Mouse (Mus musculus): ENCODE measurements around the gene Rtca. TPM values are rescaled to one million over a fixed set of nuclear protein-coding genes. Genes with fewer than 3 reads are reported as not detected.

Rtca gene
- polyA plus RNA-seq, 1 experiment from 2014 or later, result 112 TPM

DNA sequence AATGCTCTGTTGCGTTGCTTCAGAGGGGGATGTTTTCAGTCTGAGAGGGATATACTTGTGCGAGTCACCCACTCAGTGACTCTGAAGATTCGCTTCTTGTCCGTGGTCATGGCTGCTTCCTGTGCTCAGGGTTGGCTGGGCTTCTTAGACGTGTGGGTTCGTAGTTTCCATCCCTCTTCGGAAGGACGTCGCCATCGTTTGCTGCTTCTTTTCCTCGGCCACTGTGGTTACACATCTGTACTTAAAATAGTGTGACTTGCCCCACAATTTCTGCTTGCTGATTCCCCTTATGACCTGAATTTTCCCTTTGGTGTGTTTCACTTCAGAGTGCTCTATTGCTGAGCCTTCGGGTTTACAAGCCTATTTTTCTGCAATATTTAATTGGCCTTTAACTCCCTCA is 42.3 kb downstream of the Rtca start:
- H3K36me3 ChIP-seq, result no peaks in the 10 kb centered on the region
- H3K4me1 ChIP-seq, result no peaks in the 10 kb centered on the region
- 91% methylated on average over 12 of the region's 12 CpGs for WGBS
- no peak overlapping the region for H3K27ac ChIP-seq (replicated peaks)
- H3K9ac ChIP-seq (replicated peaks), result no peak overlapping the region
- H3K4me2 ChIP-seq, result no peak overlapping the region
- H3K27me3 ChIP-seq (replicated peaks), result no peaks in the 10 kb centered on the region
- no peak for ATAC-seq (ENCODE audit: low FRiP score)
- H3K9me3 ChIP-seq (replicated peaks), result no peaks in the 10 kb centered on the region
- no peak overlapping the region for H3K4me3 ChIP-seq (replicated peaks)

DNA sequence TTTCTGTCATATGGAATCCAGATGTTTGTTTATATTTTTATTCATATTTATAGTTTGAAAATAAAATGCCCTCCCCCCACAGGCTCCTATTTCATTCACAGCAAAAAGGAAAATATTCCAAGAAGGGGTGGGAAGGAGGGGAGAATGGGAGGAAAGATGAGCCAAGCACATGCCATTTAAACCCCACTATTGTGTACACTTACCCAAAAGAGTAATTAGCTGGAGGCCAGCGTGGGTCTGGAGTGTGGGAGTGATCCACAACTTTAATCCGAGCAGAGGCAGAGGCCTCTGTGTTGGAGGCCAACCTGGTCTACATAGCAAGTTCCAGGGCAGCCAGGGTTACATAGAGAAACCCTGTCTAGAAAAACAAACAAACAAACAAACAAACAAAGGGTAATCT is 43.7 kb downstream of the Rtca start:
- WGBS, result 51% methylated on average over 2 of the region's 2 CpGs
- Histone ChIP-seq H3K27me3 (replicated peaks) (no peaks in the 10 kb centered on the region), H3K9ac (replicated peaks) (no peak overlapping the region), H3K4me3 (replicated peaks) (no peak overlapping the region), H3K36me3 (no peaks in the 10 kb centered on the region), H3K27ac (replicated peaks) (no peak overlapping the region), H3K4me2 (no peak overlapping the region), H3K9me3 (replicated peaks) (no peaks in the 10 kb centered on the region), H3K4me1 (no peaks in the 10 kb centered on the region)
- no peak for ATAC-seq (ENCODE audit: low FRiP score)

DNA sequence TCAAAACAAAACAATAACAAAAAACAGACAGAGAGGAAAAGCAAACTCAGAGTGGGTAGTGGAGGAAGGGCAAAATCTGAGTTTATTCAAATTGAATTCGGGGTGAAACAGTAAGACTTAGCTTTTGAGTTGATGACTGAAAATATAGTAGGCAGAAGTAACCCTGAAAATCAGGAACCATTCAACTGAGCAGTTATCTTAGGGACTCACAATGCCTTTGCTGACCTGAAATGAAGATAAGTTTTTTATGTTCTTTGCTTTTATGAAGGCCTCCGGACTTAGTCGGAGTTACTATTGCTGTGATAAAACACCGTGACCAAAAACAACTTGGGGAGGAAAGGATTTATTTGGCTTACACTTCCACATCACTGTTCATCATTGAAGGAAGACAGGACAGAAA is 47.0 kb downstream of the Rtca start:
- no peaks in the 10 kb centered on the region for H3K27me3 ChIP-seq (replicated peaks)
- H3K36me3 ChIP-seq, result no peaks in the 10 kb centered on the region
- no peak for ATAC-seq (ENCODE audit: low FRiP score)
- no peak overlapping the region for H3K4me2 ChIP-seq
- no peaks in the 10 kb centered on the region for H3K4me1 ChIP-seq
- 68% methylated on average over 4 of the region's 4 CpGs for WGBS
- no peak overlapping the region for H3K9ac ChIP-seq (replicated peaks)
- no peak overlapping the region for H3K4me3 ChIP-seq (replicated peaks)
- H3K9me3 ChIP-seq (replicated peaks), result no peaks in the 10 kb centered on the region
- H3K27ac ChIP-seq (replicated peaks), result no peak overlapping the region

DNA sequence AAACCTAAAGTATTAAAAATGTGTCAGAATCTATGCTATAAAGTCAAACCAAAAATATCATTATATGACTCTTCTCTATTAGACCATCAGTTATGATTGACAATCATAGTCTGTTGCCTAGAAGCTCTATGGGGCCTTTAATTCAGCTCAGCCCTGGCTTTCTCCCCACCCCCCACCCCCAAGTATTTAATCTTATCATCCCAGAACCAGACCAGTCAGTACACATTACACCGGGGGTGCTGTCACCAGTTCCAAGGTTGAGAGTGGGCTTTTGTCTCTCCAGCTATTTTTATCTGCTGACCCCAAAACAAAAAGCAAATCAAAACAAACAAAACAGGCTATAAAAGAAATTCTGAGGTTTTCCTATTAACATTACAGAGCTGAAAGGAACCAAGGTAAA is 53.5 kb downstream of the Rtca start:
- Histone ChIP-seq H3K9ac (replicated peaks) (no peak overlapping the region), H3K9me3 (replicated peaks) (peaks cover 4% of the 10 kb centered on the region), H3K36me3 (no peaks in the 10 kb centered on the region), H3K4me1 (no peaks in the 10 kb centered on the region), H3K27ac (replicated peaks) (no peak overlapping the region), H3K27me3 (replicated peaks) (no peaks in the 10 kb centered on the region), H3K4me3 (replicated peaks) (no peak overlapping the region), H3K4me2 (no peak overlapping the region)
- WGBS, result 88% methylated on average over 1 of the region's 1 CpGs
- no peak for ATAC-seq (ENCODE audit: low FRiP score)

DNA sequence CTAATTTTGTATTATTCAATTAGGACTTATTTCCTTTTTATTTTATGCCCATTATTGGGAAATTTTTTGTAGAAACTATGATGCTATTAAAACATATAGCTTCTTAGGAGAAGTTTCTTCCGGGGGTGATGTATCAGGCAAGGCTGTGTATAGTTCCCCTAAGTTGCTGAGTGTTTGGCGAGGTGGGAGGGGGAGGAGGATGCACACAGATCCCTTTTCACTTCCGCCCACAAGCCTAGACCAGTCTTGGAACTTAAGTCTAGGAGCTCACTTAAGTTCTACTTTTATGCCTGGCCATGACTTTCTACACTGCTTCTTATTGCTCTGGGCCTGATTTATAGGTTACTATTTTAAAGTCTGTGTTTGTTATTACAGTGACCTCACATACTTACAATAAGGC is 57.3 kb downstream of the Rtca start:
- H3K27me3 ChIP-seq (replicated peaks), result no peaks in the 10 kb centered on the region
- ATAC-seq (ENCODE audit: low FRiP score), result no peak
- H3K4me2 ChIP-seq, result no peak overlapping the region
- no peak overlapping the region for H3K9ac ChIP-seq (replicated peaks)
- H3K4me1 ChIP-seq, result no peaks in the 10 kb centered on the region
- H3K4me3 ChIP-seq (replicated peaks), result no peak overlapping the region
- peaks cover 4% of the 10 kb centered on the region for H3K9me3 ChIP-seq (replicated peaks)
- no peaks in the 10 kb centered on the region for H3K36me3 ChIP-seq
- no peak overlapping the region for H3K27ac ChIP-seq (replicated peaks)
- WGBS, result 86% methylated on average over 3 of the region's 3 CpGs

DNA sequence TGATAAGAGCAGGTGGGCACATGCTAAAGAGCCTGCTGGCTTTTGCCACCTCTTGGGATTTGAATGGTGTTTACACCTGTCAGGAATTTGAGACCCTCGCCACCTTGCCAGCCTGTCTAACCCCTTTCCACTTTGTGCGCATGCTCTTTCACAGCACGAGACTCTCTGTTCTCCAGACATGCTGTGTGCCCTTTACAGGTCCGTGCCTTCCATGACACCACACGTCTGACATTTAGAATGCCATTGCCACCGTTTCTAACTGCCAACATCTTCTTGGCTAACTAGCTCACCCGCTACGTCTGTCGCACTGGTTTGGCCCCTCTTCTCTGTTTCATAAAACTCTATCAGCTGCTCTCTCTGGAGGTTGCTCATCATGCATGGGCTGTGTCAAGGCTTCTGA is 63.7 kb downstream of the Rtca start:
- no peaks in the 10 kb centered on the region for H3K36me3 ChIP-seq
- WGBS, result 81% methylated on average over 9 of the region's 9 CpGs

DNA sequence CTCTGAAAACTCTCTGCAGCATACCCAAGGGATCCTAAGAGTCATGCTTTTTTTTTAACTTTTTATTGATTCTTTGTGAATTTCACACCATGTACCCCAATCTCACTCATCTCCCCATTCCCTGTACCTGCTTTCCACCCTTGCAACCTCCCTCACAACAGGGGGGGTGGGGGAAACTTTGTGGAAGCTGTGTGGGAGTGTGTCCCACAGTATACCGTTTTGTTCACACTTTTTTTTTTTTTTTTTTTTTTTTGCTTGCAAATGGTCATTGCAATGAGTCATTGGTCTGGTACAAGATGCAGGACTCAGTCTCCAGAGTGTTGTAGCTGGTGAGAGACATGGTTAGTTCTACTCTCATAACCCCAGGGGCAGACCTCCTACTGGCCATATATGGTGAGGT is 65.2 kb downstream of the Rtca start:
- no peak overlapping the region for H3K27ac ChIP-seq (replicated peaks)
- no peak overlapping the region for H3K9ac ChIP-seq (replicated peaks)
- WGBS, result 86% methylated on average over 1 of the region's 1 CpGs
- H3K4me2 ChIP-seq, result no peak overlapping the region
- no peak overlapping the region for H3K4me3 ChIP-seq (replicated peaks)
- H3K36me3 ChIP-seq, result no peaks in the 10 kb centered on the region
- no peak for ATAC-seq (ENCODE audit: low FRiP score)
- H3K4me1 ChIP-seq, result no peaks in the 10 kb centered on the region
- H3K27me3 ChIP-seq (replicated peaks), result no peaks in the 10 kb centered on the region
- no peaks in the 10 kb centered on the region for H3K9me3 ChIP-seq (replicated peaks)

More for the DNA sequence above, 63.7 kb downstream of the Rtca start:
- Histone ChIP-seq H3K9ac (replicated peaks) (no peak overlapping the region), H3K27me3 (replicated peaks) (no peaks in the 10 kb centered on the region), H3K4me3 (replicated peaks) (no peak overlapping the region), H3K9me3 (replicated peaks) (no peaks in the 10 kb centered on the region), H3K27ac (replicated peaks) (no peak overlapping the region), H3K4me2 (no peak overlapping the region), H3K4me1 (no peaks in the 10 kb centered on the region)
- ATAC-seq (ENCODE audit: low FRiP score), result no peak

DNA sequence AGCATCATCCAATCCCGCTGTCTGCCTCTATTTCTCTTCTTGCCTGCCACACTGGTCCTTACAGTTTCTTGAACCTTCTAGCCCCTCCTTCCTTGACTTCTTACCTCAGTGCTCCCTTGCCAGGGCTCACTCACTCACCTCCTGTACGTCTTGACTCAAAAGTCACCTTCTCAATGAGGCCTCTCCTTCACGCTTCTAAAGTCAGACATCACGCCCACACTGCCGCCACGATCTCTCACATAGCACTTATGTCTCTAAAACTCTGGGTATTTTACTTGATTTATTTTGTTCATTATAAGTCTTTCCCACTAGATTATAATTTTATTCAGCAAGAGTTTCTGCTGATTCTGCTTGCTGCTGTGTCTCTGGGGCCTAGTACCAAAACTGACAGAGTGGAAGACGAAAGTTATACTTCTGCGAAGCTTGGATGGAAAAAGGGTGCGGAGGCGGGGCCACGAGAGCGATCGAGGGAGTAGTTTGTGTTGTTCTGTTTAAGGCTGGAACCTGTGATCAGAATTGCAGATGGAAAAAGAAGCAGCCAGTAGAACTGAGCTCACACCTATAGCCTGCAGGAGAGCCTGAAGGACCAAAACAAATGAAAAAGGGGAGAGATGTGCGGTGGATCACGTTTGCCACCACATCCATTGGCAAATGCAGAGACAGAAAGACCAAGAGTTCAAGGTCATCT is 66.3 kb downstream of the Rtca start:
- WGBS, result 92% methylated on average over 15 of the region's 15 CpGs
- ATAC-seq (ENCODE audit: low FRiP score), result no peak
- Histone ChIP-seq H3K27me3 (replicated peaks) (no peaks in the 10 kb centered on the region), H3K4me1 (no peaks in the 10 kb centered on the region), H3K27ac (replicated peaks) (no peak overlapping the region), H3K36me3 (no peaks in the 10 kb centered on the region), H3K4me2 (no peak overlapping the region), H3K9me3 (replicated peaks) (no peaks in the 10 kb centered on the region), H3K4me3 (replicated peaks) (no peak overlapping the region), H3K9ac (replicated peaks) (no peak overlapping the region)

DNA sequence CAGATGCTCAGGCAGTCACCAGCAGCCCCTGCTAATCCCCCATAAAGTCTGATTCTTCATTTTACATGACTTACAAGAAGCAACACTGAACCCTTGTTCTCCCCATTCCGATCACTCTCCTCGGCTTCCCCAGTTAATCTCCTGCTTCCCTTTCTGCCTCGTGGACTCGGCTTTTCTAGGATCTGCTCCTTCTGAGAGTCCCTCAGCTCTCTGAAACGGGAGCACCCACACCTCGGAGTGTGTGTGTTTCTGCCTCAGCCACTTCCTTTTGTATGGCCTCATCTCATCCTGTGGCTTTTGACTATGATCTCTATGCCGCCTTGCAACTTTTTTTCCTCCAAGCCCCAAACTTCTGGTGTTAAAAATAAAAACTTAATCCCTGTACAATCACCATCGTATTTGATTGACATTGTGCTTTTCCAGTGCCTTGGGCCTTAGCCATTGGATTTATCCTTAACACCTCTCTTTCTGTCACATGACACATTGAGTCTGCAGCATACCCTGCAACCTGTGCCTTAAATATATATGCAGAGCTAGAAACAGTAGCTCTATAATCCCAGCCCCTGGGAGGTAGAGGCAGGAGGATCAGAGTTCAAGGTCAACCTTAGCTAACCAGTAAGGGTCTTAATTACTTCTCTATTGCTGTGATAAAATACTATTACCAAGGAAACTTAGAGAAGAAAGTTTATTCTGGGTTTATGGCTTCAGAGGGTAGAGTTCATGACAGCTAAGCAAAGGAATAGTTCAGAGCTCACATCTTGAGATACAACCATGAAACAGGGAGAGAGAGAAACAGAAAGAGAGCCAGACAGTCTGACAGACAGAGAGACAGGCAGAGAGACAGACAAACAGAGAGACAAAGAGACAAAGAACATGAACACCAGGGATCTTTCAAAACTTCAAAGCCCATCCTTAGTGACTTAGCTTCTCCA is 67.7 kb downstream of the Rtca start:
- no peak for ATAC-seq (ENCODE audit: low FRiP score)

More for the DNA sequence above, 67.7 kb downstream of the Rtca start:
- 77% methylated on average over 8 of the region's 8 CpGs for WGBS
- no peak overlapping the region for H3K4me3 ChIP-seq (replicated peaks)
- no peaks in the 10 kb centered on the region for H3K27me3 ChIP-seq (replicated peaks)
- H3K4me1 ChIP-seq, result no peaks in the 10 kb centered on the region
- H3K9me3 ChIP-seq (replicated peaks), result no peaks in the 10 kb centered on the region
- no peak overlapping the region for H3K4me2 ChIP-seq
- no peak overlapping the region for H3K9ac ChIP-seq (replicated peaks)
- no peaks in the 10 kb centered on the region for H3K36me3 ChIP-seq
- no peak overlapping the region for H3K27ac ChIP-seq (replicated peaks)

Other genes starting within 250 kb of the Rtca start
- gene Cdc14a, start 84.2 kb downstream of the Rtca start, polyA plus RNA-seq (2015; fragmentation: Nextera tagmentation; extraction: Ambion mirVana), result 3.5 and 5.4 TPM in 2 replicates
- gene Dbt, start 4.9 kb upstream of the Rtca start, polyA plus RNA-seq (2015; fragmentation: Nextera tagmentation; extraction: Ambion mirVana), result 13.7 and 15.4 TPM in 2 replicates
- 0.40 and 0.45 TPM in 2 replicates for gene Lrrc39, start 54.8 kb upstream of the Rtca start, polyA plus RNA-seq (2015; fragmentation: Nextera tagmentation; extraction: Ambion mirVana)
- 12.9 and 17.0 TPM in 2 replicates for gene Sass6, start 86.8 kb upstream of the Rtca start, polyA plus RNA-seq (2015; fragmentation: Nextera tagmentation; extraction: Ambion mirVana)
- gene Trmt13, start 106.4 kb upstream of the Rtca start, polyA plus RNA-seq (2015; fragmentation: Nextera tagmentation; extraction: Ambion mirVana), result 26.6 and 29.1 TPM in 2 replicates
- 59.9 and 68.5 TPM in 2 replicates for gene Mfsd14a, start 154.5 kb upstream of the Rtca start, polyA plus RNA-seq (2015; fragmentation: Nextera tagmentation; extraction: Ambion mirVana)
- not detected in 2 replicates for gene Gm43191, start 173.1 kb upstream of the Rtca start, polyA plus RNA-seq (2015; fragmentation: Nextera tagmentation; extraction: Ambion mirVana)
- gene Slc35a3, start 204.6 kb upstream of the Rtca start, polyA plus RNA-seq (2015; fragmentation: Nextera tagmentation; extraction: Ambion mirVana), result 7.8 and 10.0 TPM in 2 replicates